Mouse (Mus musculus) E14TG2a.4 (cell line): ENCODE measurements around the gene Cep152.
A peak's percentile ranks its signal among the peaks of the same experiment; 100 is the strongest.

ENCODE experiments used
- H3K27me3 ChIP-seq: 2 replicates; pipeline ENCODE4 v1.6.1; 2014; ENCODE audit warnings: low read length, control low read depth; ENCODE audit not compliant: insufficient read depth
- H3K36me3 ChIP-seq: 2 replicates; pipeline ENCODE4 v1.6.1; 2014; ENCODE audit warnings: low read length, control low read depth; ENCODE audit not compliant: insufficient read depth
- H3K4me1 ChIP-seq: replicated peaks from 2 replicates; pipeline ENCODE4 v1.6.1; 2014; ENCODE audit warnings: low read depth, low read length, control low read depth
- H3K4me3 ChIP-seq: replicated peaks from 2 replicates; pipeline ENCODE4 v1.5.1; 2014; ENCODE audit warnings: mild to moderate bottlenecking, low read length
- H3K9me3 ChIP-seq: 2 replicates; pipeline ENCODE4 v1.6.1; 2014; ENCODE audit warnings: low read length, control low read depth
- CTCF ChIP-seq: conservative IDR thresholded peaks from 2 replicates; pipeline ENCODE4 v1.5.1; 2014; ENCODE audit warnings: low read length
- NANOG ChIP-seq: IDR thresholded peaks from 2 replicates; pipeline ENCODE4 v1.6.1; 2014; ENCODE audit warnings: borderline replicate concordance, low read length, mixed read lengths
- POU5F1 ChIP-seq: IDR thresholded peaks from 2 replicates; pipeline ENCODE4 v1.6.1; 2014; ENCODE audit warnings: low read length, borderline replicate concordance

Cep152 gene

GRCm38 (mm10) chr2:125624837-125625351 is at the start of gene Cep152:
Gene Cep152 (minus strand): TSS chr2:125625113.
- Histone ChIP-seq H3K4me3 (peak within 1 kb of the TSS; percentile 93), H3K36me3 (peaks cover 24% of the 10 kb centered on the region), H3K27me3 (no peaks in the 10 kb centered on the region), H3K9me3 (peaks cover 30% of the 10 kb centered on the region), H3K4me1 (peaks cover 31% of the 10 kb centered on the region)
- TF ChIP-seq CTCF (no peak), NANOG (no peak), POU5F1 (no peak)

- H3K9me3 ChIP-seq = no peaks in the 10 kb centered on the region
- H3K27me3 ChIP-seq = peaks cover 36% of the 10 kb centered on the region
- TF ChIP-seq POU5F1 = no peak
- peak within 1 kb of the TSS; percentile 82 for H3K4me3 ChIP-seq
- no peaks in the 10 kb centered on the region for H3K36me3 ChIP-seq
- peaks cover 6% of the 10 kb centered on the region for H3K4me1 ChIP-seq
These were observed 48.2 kb upstream of the Cep152 start, which contains the start of gene Eid1 for GRCm38 (mm10) chr2:125672957-125673631. Gene Eid1 (plus strand): TSS chr2:125673095.

GRCm38 (mm10) chr2:125672568-125672956 is 47.6 kb upstream of the Cep152 start:
- Histone ChIP-seq H3K4me1 (peaks cover 6% of the 10 kb centered on the region), H3K4me3 (peak overlapping the region; percentile 82), H3K36me3 (no peaks in the 10 kb centered on the region), H3K27me3 (peaks cover 34% of the 10 kb centered on the region), H3K9me3 (no peaks in the 10 kb centered on the region)
- no peak for TF ChIP-seq NANOG
- no peak for TF ChIP-seq CTCF
- TF ChIP-seq POU5F1 = no peak

- Histone ChIP-seq H3K4me3 (no peak overlapping the region), H3K9me3 (no peaks in the 10 kb centered on the region), H3K27me3 (peaks cover 29% of the 10 kb centered on the region)
These were observed 45.9 kb upstream of the Cep152 start for GRCm38 (mm10) chr2:125670846-125671245.

GRCm38 (mm10) chr2:125667721-125668120 is 42.8 kb upstream of the Cep152 start:
- peaks cover 6% of the 10 kb centered on the region; the same call in 1 of the 2 replicates for H3K4me1 ChIP-seq
- TF ChIP-seq POU5F1 (no peak), CTCF (no peak), NANOG (no peak)
- peaks cover 14% of the 10 kb centered on the region for H3K27me3 ChIP-seq
- no peak overlapping the region for H3K4me3 ChIP-seq
- no peaks in the 10 kb centered on the region for H3K9me3 ChIP-seq
- no peaks in the 10 kb centered on the region for H3K36me3 ChIP-seq

More at GRCm38 (mm10) chr2:125670846-125671245, 45.9 kb upstream of the Cep152 start:
- H3K4me1 ChIP-seq = peaks cover 6% of the 10 kb centered on the region
- no peaks in the 10 kb centered on the region for H3K36me3 ChIP-seq
- peak; percentile 40 for TF ChIP-seq CTCF
- no peak for TF ChIP-seq NANOG
- no peak for TF ChIP-seq POU5F1

DNA sequence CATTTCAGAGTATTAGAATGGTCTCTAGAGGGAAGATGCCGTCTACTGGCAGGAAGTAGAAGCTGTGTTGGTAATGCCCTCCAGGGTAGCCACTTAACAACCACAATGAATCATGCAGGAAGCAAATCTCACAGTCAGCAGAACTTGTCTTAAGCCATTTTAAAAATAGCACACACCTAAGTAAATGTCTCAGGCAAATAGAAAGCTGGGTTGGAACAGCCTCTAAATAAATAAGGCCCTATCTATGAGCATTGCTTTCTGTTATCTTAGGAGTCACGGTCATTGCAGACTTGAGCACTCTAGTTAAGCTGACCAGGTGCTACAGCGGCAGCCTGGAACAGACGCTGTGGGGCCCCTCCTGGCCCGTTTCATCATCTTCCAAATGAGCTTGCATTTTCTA is 42.3 kb upstream of the Cep152 start:
- H3K27me3 ChIP-seq = peaks cover 12% of the 10 kb centered on the region
- H3K4me1 ChIP-seq = peaks cover 6% of the 10 kb centered on the region; the same call in 1 of the 2 replicates
- TF ChIP-seq CTCF (no peak), POU5F1 (no peak), NANOG (no peak)
- no peaks in the 10 kb centered on the region for H3K9me3 ChIP-seq
- no peak overlapping the region for H3K4me3 ChIP-seq
- no peaks in the 10 kb centered on the region for H3K36me3 ChIP-seq

DNA sequence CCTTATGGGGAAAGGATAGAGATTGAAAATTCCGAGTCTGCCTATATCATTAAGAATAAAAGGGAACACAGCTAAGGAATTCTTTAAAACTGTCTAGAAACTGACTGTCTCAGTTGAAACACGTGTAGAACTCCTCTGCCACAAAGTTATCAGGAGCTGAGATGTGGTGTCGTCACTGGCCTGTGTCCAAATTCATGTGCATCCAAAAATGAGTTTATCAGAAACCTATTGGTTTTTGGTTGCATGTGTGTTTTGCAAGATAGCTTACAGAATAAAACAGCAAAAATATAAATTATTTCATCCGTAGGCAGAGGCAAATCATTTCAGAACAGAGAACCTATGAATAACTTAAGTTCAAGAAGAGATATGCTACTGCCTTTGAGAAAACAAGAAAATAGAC is 41.8 kb upstream of the Cep152 start:
- Histone ChIP-seq H3K9me3 (no peaks in the 10 kb centered on the region), H3K36me3 (no peaks in the 10 kb centered on the region), H3K4me1 (peaks cover 6% of the 10 kb centered on the region; the same call in 1 of the 2 replicates), H3K27me3 (peaks cover 9% of the 10 kb centered on the region), H3K4me3 (no peak overlapping the region)
- TF ChIP-seq NANOG = no peak
- TF ChIP-seq POU5F1 = no peak
- TF ChIP-seq CTCF = no peak

DNA sequence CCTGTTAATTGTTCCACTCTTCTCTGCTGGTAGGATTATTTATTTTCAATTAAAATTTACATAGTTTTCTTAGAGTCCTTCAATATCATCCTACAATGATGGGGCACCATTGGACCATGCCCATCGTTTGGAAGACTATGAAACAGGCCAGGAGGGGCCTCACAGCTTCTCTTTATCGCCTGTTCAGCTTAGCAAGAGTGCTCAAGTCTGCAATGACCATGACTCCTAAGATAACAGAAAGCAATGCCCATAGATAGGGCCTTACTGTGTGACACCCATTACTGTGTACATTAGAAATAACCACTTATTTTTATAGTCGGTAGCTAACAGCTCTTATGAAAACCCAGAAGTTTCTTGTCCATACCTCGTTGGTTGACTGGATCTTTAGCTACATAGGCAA is 41.0 kb upstream of the Cep152 start:
- H3K4me3 ChIP-seq = no peak overlapping the region
- peaks cover 10% of the 10 kb centered on the region for H3K27me3 ChIP-seq
- TF ChIP-seq NANOG (no peak), CTCF (no peak), POU5F1 (no peak)
- no peaks in the 10 kb centered on the region for H3K9me3 ChIP-seq
- peaks cover 6% of the 10 kb centered on the region for H3K4me1 ChIP-seq
- H3K36me3 ChIP-seq = no peaks in the 10 kb centered on the region

- TF ChIP-seq POU5F1 (no peak), NANOG (no peak), CTCF (no peak)
- Histone ChIP-seq H3K36me3 (no peaks in the 10 kb centered on the region), H3K4me3 (no peak overlapping the region), H3K4me1 (peaks cover 11% of the 10 kb centered on the region), H3K9me3 (no peaks in the 10 kb centered on the region), H3K27me3 (peaks cover 16% of the 10 kb centered on the region)
These were observed 40.3 kb upstream of the Cep152 start for GRCm38 (mm10) chr2:125665213-125665612.
